Mouse (Mus musculus): ENCODE measurements around the gene Vav3. TPM values are rescaled to one million over a fixed set of nuclear protein-coding genes. Genes with fewer than 3 reads are reported as not detected.

The Vav3 gene
- polyA plus RNA-seq, 1 experiment from 2014 or later: 4.4 TPM

- Histone ChIP-seq H3K4me2 (ENCODE audit: low read depth, low read length) (no peak overlapping the region), H3K27ac (ENCODE audit: low read depth) (no peak overlapping the region), H3K4me3 (ENCODE audit: low read depth, low read length) (no peak overlapping the region), H3K27me3 (ENCODE audit: insufficient read depth, low read length) (no peaks in the 10 kb centered on the region), H3K36me3 (replicated peaks; ENCODE audit: insufficient read depth, low read length) (no peaks in the 10 kb centered on the region), H3K4me1 (ENCODE audit: insufficient read depth) (no peaks in the 10 kb centered on the region), H3K9ac (replicated peaks) (no peak overlapping the region), H3K9me3 (ENCODE audit: low read length) (no peaks in the 10 kb centered on the region)
- 69% methylated on average over 10 of the region's 10 CpGs for WGBS (ENCODE audit: insufficient replicate concordance)
- no peak for ATAC-seq
- TF ChIP-seq EP300 (IDR thresholded peaks at IDR 0.05; ENCODE audit: low read depth): no peak
- no peak for TF ChIP-seq CTCF (IDR thresholded peaks at IDR 0.05; ENCODE audit: low read depth)
- DNase-seq: no peak
Measured at GRCm38 (mm10) chr3:109573549-109574146, 233.2 kb downstream of the Vav3 start.

- Histone ChIP-seq H3K27ac (ENCODE audit: low read depth) (no peak overlapping the region), H3K9ac (replicated peaks) (no peak overlapping the region), H3K36me3 (replicated peaks; ENCODE audit: insufficient read depth, low read length) (no peaks in the 10 kb centered on the region), H3K27me3 (ENCODE audit: insufficient read depth, low read length) (no peaks in the 10 kb centered on the region), H3K9me3 (ENCODE audit: low read length) (no peaks in the 10 kb centered on the region), H3K4me3 (ENCODE audit: low read depth, low read length) (no peak overlapping the region), H3K4me1 (ENCODE audit: insufficient read depth) (no peaks in the 10 kb centered on the region), H3K4me2 (ENCODE audit: low read depth, low read length) (no peak overlapping the region)
- WGBS (ENCODE audit: insufficient replicate concordance): 69% methylated on average over 6 of the region's 6 CpGs
- DNase-seq (no peak), ATAC-seq (no peak)
- TF ChIP-seq CTCF (IDR thresholded peaks at IDR 0.05; ENCODE audit: low read depth) (no peak), EP300 (IDR thresholded peaks at IDR 0.05; ENCODE audit: low read depth) (no peak)
Measured at GRCm38 (mm10) chr3:109574161-109574560, 233.7 kb downstream of the Vav3 start.

GRCm38 (mm10) chr3:109578347-109578746 lies 237.9 kb downstream of the Vav3 start:
- Histone ChIP-seq H3K9me3 (ENCODE audit: low read length) (no peaks in the 10 kb centered on the region), H3K27me3 (ENCODE audit: insufficient read depth, low read length) (no peaks in the 10 kb centered on the region), H3K4me3 (ENCODE audit: low read depth, low read length) (no peak overlapping the region), H3K27ac (ENCODE audit: low read depth) (no peak overlapping the region), H3K4me2 (ENCODE audit: low read depth, low read length) (no peak overlapping the region), H3K9ac (replicated peaks) (no peak overlapping the region), H3K4me1 (ENCODE audit: insufficient read depth) (no peaks in the 10 kb centered on the region), H3K36me3 (replicated peaks; ENCODE audit: insufficient read depth, low read length) (no peaks in the 10 kb centered on the region)
- WGBS (ENCODE audit: insufficient replicate concordance): 61% methylated on average over 3 of the region's 3 CpGs
- ATAC-seq (peak; percentile 97), DNase-seq (peak; percentile 18)
- TF ChIP-seq EP300 (IDR thresholded peaks at IDR 0.05; ENCODE audit: low read depth) (no peak), CTCF (IDR thresholded peaks at IDR 0.05; ENCODE audit: low read depth) (no peak)

GRCm38 (mm10) chr3:109578983-109579382 lies 238.5 kb downstream of the Vav3 start:
- 67% methylated on average over 7 of the region's 7 CpGs for whole genome bisulfite sequencing (ENCODE audit: insufficient replicate concordance)
- no peak overlapping the region for H3K4me2 ChIP-seq (ENCODE audit: low read depth, low read length)
- ATAC-seq: no peak
- H3K4me3 ChIP-seq (ENCODE audit: low read depth, low read length): no peak overlapping the region
- H3K36me3 ChIP-seq (replicated peaks; ENCODE audit: insufficient read depth, low read length): no peaks in the 10 kb centered on the region
- H3K27ac ChIP-seq (ENCODE audit: low read depth): no peak overlapping the region
- no peaks in the 10 kb centered on the region for H3K4me1 ChIP-seq (ENCODE audit: insufficient read depth)
- no peaks in the 10 kb centered on the region for H3K27me3 ChIP-seq (ENCODE audit: insufficient read depth, low read length)
- no peak for DNase-seq
- H3K9me3 ChIP-seq (ENCODE audit: low read length): no peaks in the 10 kb centered on the region
- no peak for TF ChIP-seq CTCF (IDR thresholded peaks at IDR 0.05; ENCODE audit: low read depth)
- TF ChIP-seq EP300 (IDR thresholded peaks at IDR 0.05; ENCODE audit: low read depth): no peak
- H3K9ac ChIP-seq (replicated peaks): no peak overlapping the region

- no peaks in the 10 kb centered on the region for H3K36me3 ChIP-seq (replicated peaks; ENCODE audit: insufficient read depth, low read length)
- no peak overlapping the region for H3K9ac ChIP-seq (replicated peaks)
- H3K27ac ChIP-seq (ENCODE audit: low read depth): no peak overlapping the region
- no peak overlapping the region for H3K4me2 ChIP-seq (ENCODE audit: low read depth, low read length)
- DNase-seq (no peak), ATAC-seq (no peak)
- TF ChIP-seq CTCF (IDR thresholded peaks at IDR 0.05; ENCODE audit: low read depth) (no peak), EP300 (IDR thresholded peaks at IDR 0.05; ENCODE audit: low read depth) (no peak)
- H3K27me3 ChIP-seq (ENCODE audit: insufficient read depth, low read length): no peaks in the 10 kb centered on the region
- H3K9me3 ChIP-seq (ENCODE audit: low read length): no peaks in the 10 kb centered on the region
- H3K4me1 ChIP-seq (ENCODE audit: insufficient read depth): no peaks in the 10 kb centered on the region
- H3K4me3 ChIP-seq (ENCODE audit: low read depth, low read length): no peak overlapping the region
Measured at GRCm38 (mm10) chr3:109585946-109586345, 245.5 kb downstream of the Vav3 start.

- H3K9me3 ChIP-seq (ENCODE audit: low read length): no peaks in the 10 kb centered on the region
- DNase-seq (no peak), ATAC-seq (no peak)
- H3K4me1 ChIP-seq (ENCODE audit: insufficient read depth): no peaks in the 10 kb centered on the region
- no peaks in the 10 kb centered on the region for H3K36me3 ChIP-seq (replicated peaks; ENCODE audit: insufficient read depth, low read length)
- H3K9ac ChIP-seq (replicated peaks): no peak overlapping the region
- TF ChIP-seq EP300 (IDR thresholded peaks at IDR 0.05; ENCODE audit: low read depth): no peak
- no peak for TF ChIP-seq CTCF (IDR thresholded peaks at IDR 0.05; ENCODE audit: low read depth)
- H3K4me3 ChIP-seq (ENCODE audit: low read depth, low read length): no peak overlapping the region
- H3K27me3 ChIP-seq (ENCODE audit: insufficient read depth, low read length): no peaks in the 10 kb centered on the region
- H3K4me2 ChIP-seq (ENCODE audit: low read depth, low read length): no peak overlapping the region
- 82% methylated on average over 6 of the region's 6 CpGs for WGBS (ENCODE audit: insufficient replicate concordance)
- no peak overlapping the region for H3K27ac ChIP-seq (ENCODE audit: low read depth)
Measured at GRCm38 (mm10) chr3:109592970-109593369, 252.5 kb downstream of the Vav3 start.

GRCm38 (mm10) chr3:109596084-109596483 lies 255.6 kb downstream of the Vav3 start:
- no peak for ATAC-seq
- WGBS (ENCODE audit: insufficient replicate concordance): 61% methylated on average over 3 of the region's 3 CpGs
- no peak overlapping the region for H3K27ac ChIP-seq (ENCODE audit: low read depth)

More at GRCm38 (mm10) chr3:109596084-109596483, 255.6 kb downstream of the Vav3 start:
- no peak for DNase-seq
- no peaks in the 10 kb centered on the region for H3K27me3 ChIP-seq (ENCODE audit: insufficient read depth, low read length)
- no peak overlapping the region for H3K4me3 ChIP-seq (ENCODE audit: low read depth, low read length)
- H3K9ac ChIP-seq (replicated peaks): no peak overlapping the region
- H3K36me3 ChIP-seq (replicated peaks; ENCODE audit: insufficient read depth, low read length): no peaks in the 10 kb centered on the region
- no peaks in the 10 kb centered on the region for H3K4me1 ChIP-seq (ENCODE audit: insufficient read depth)
- H3K9me3 ChIP-seq (ENCODE audit: low read length): no peaks in the 10 kb centered on the region
- no peak for TF ChIP-seq CTCF (IDR thresholded peaks at IDR 0.05; ENCODE audit: low read depth)
- TF ChIP-seq EP300 (IDR thresholded peaks at IDR 0.05; ENCODE audit: low read depth): no peak
- no peak overlapping the region for H3K4me2 ChIP-seq (ENCODE audit: low read depth, low read length)
